Comparison of ENCODE assay signal across 26 mouse cellular contexts in genomic region chr7:25585351-25586204, GRCm38 (mm10). TPM values are rescaled to one million over a fixed set of nuclear protein-coding genes. Genes with fewer than 3 reads are reported as not detected.
"Had no signal": no experiment of that assay in that cellular context is flagged by ENCODE, and none has a peak within 500 bp of the region (broad histone marks: within the 10 kb centered on the region; RNA-seq: fewer than 3 reads in every experiment).

No protein-coding gene starts in this region.

- H3K9me3 ChIP-seq: limb, embryonic 10.5 days; limb, embryonic 13.5 days; liver, embryonic 12.5 days; liver, embryonic 15.5 days; neural tube, embryonic 12.5 days; stomach, embryonic 15.5 days had no signal

- H3K9ac ChIP-seq: limb, embryonic 13.5 days; liver, embryonic 12.5 days; liver, embryonic 15.5 days; neural tube, embryonic 12.5 days; stomach, embryonic 15.5 days had no signal

- H3K4me1 ChIP-seq: limb, embryonic 10.5 days; limb, embryonic 13.5 days; liver, embryonic 12.5 days; liver, embryonic 15.5 days; neural tube, embryonic 12.5 days; stomach, embryonic 15.5 days had no signal

- H3K4me3 ChIP-seq: layer of hippocampus, adult 2 months; limb, embryonic 10.5 days; limb, embryonic 13.5 days; liver, embryonic 12.5 days; liver, embryonic 15.5 days; neural tube, embryonic 12.5 days; stomach, embryonic 15.5 days had no signal

- H3K27ac ChIP-seq: layer of hippocampus, adult 2 months; limb, embryonic 10.5 days; limb, embryonic 13.5 days; liver, embryonic 12.5 days; liver, embryonic 15.5 days; neural tube, embryonic 12.5 days; stomach, embryonic 15.5 days had no signal

- ATAC-seq: liver, embryonic 12.5 days had no signal

- DNase-seq: kidney, adult 18-20 months; kidney, adult 9 months; kidney, postnatal 14 days; layer of hippocampus, adult 9-11 months; liver; lung, adult 2 months; lung, postnatal 14 days; lung, postnatal 4 days; midbrain, embryonic 14.5 days; thymus, postnatal 25 days had no signal

- H3K4me2 ChIP-seq: limb, embryonic 13.5 days; liver, embryonic 12.5 days; liver, embryonic 15.5 days; midbrain, embryonic 11.5 days; neural tube, embryonic 12.5 days; stomach, embryonic 15.5 days had no signal

- H3K36me3 ChIP-seq: limb, embryonic 10.5 days; limb, embryonic 13.5 days; liver, embryonic 12.5 days; liver, embryonic 15.5 days; neural tube, embryonic 12.5 days; stomach, embryonic 15.5 days had no signal

- H3K27me3 ChIP-seq: limb, embryonic 13.5 days; liver, embryonic 12.5 days; liver, embryonic 15.5 days; neural tube, embryonic 12.5 days; stomach, embryonic 15.5 days had no signal

RNA-seq across cellular contexts. Expression of gene Erich4, which starts 30.1 kb away (rescaled TPM):
- total RNA-seq: layer of hippocampus, adult 2 months; left cerebral cortex, adult 18-20 months; left cerebral cortex, postnatal 25 days; megakaryocyte progenitor cell, adult 5-6 weeks; megakaryocyte-erythroid progenitor cell, adult 5-6 weeks; midbrain, postnatal 0 days had no signal
- polyA plus RNA-seq: limb, embryonic 10.5 days; limb, embryonic 13.5 days; lung, adult 2 months; midbrain, embryonic 11.5 days; midbrain, embryonic 14.5 days; midbrain, postnatal 0 days; neural tube, embryonic 12.5 days; thymus, postnatal 0 days; urinary bladder, adult 2 months had no signal

RNA-seq across cellular contexts. Expression of gene Ceacam2, which starts 45.9 kb away (rescaled TPM):
- total RNA-seq: megakaryocyte-erythroid progenitor cell, adult 5-6 weeks; midbrain, postnatal 0 days had no signal
- polyA plus RNA-seq: kidney, embryonic 16.5 days; limb, embryonic 10.5 days; liver, embryonic 12.5 days; liver, embryonic 15.5 days; midbrain, embryonic 11.5 days; midbrain, postnatal 0 days; neural tube, embryonic 12.5 days; stomach, embryonic 15.5 days; thymus, postnatal 0 days had no signal
